Mouse (Mus musculus) liver, embryonic 14.5 days (tissue): ENCODE data around the gene Pmfbp1.

Experiments used
- CTCF ChIP-seq: IDR thresholded peaks from 2 replicates; pipeline ENCODE4 v1.5.1; 2016; ENCODE audit warnings: antibody characterized with exemption, low read depth, control low read depth
- EP300 ChIP-seq: IDR thresholded peaks from 2 replicates; pipeline ENCODE4 v1.6.1; 2016; ENCODE audit warnings: antibody characterized with exemption, low read depth

GRCm38 (mm10) chr8:109465056-109465455 is 28.8 kb upstream of the Pmfbp1 start:
- TF ChIP-seq EP300 (no peak), CTCF (no peak)
